Mouse (Mus musculus): ENCODE results near the gene Brd1. TPM values are rescaled to one million over a fixed set of nuclear protein-coding genes. Genes with fewer than 3 reads are reported as not detected.
"Not testable (repeated sequence)": the region's sequence is repeated elsewhere in the genome, so short reads cannot be mapped to it uniquely, and the experiment has no call there.

Brd1 gene
- polyA plus RNA-seq, 1 experiment = 2.1 TPM

- Histone ChIP-seq H3K4me1 (ENCODE audit: control insufficient read depth) (peaks cover 39% of the 10 kb centered on the region), H3K36me3 (ENCODE audit: control insufficient read depth) (peaks cover 26% of the 10 kb centered on the region), H3K27me3 (ENCODE audit: control insufficient read depth) (no peaks in the 10 kb centered on the region), H3K9me3 (ENCODE audit: control insufficient read depth, low read length) (no peaks in the 10 kb centered on the region; the same call in 1 of the 2 replicates), H3K4me3 (replicated peaks) (peak within 1 kb of the TSS; percentile 70)
- no peak for TF ChIP-seq GATA1 (IDR thresholded peaks at IDR 0.05; ENCODE audit: low read length)
- TF ChIP-seq TAL1 (IDR thresholded peaks at IDR 0.05; ENCODE audit: low read length) = no peak
These were observed 17.8 kb upstream of the Brd1 start, which contains the start of gene Zbed4 for GRCm38 (mm10) chr15:88751564-88752402. Gene Zbed4 (plus strand): TSS chr15:88751660.

DNA sequence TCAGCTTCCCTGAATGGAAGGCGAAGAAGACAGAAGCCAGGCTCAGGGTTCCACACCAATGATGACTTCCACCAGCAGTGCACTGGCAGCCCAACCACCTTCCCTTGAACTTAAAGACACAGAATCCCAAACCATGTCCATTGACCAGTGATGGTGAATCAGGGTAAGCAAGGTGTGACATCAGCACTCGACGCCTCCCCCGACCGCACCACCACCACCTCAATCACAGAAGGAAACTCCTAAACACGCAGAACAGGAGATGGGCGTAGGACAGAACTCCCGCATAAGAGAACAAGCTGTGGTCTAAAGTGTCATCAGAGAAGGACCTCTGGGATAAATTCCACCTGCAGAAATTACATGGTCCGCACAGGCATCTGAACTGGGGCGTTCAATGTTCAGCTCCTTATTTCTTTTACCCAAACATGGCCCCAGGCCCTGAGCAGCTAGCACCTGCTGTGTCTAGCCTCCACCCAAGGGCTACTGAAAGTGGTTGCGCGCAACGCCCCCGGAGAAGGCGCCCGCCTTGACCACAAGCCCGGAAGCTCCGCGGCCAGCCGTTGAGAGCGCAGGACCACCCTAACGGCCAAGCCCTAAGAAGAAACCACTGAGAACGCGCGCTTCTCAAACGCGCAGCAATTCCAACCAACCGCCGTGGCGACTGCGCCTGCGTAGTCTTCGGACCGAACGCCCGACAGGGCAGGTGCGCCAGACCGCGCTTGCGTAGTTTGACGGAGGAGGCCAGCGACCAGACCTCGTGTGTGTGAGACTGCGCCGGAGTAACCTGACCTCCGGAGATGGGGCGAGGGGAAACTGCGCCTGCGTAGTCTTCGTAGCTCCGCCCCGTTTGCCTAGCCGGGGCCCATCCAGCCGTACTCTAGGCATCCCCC is 16.9 kb upstream of the Brd1 start:
- peak overlapping the region; percentile 70 for H3K4me3 ChIP-seq (replicated peaks)
- TF ChIP-seq TAL1 (IDR thresholded peaks at IDR 0.05; ENCODE audit: low read length) (no peak), GATA1 (IDR thresholded peaks at IDR 0.05; ENCODE audit: low read length) (no peak)
- H3K27me3 ChIP-seq (ENCODE audit: control insufficient read depth) = no peaks in the 10 kb centered on the region
- peaks cover 41% of the 10 kb centered on the region for H3K4me1 ChIP-seq (ENCODE audit: control insufficient read depth)
- no peaks in the 10 kb centered on the region; the same call in 1 of the 2 replicates for H3K9me3 ChIP-seq (ENCODE audit: control insufficient read depth, low read length)
- peaks cover 19% of the 10 kb centered on the region for H3K36me3 ChIP-seq (ENCODE audit: control insufficient read depth)

DNA sequence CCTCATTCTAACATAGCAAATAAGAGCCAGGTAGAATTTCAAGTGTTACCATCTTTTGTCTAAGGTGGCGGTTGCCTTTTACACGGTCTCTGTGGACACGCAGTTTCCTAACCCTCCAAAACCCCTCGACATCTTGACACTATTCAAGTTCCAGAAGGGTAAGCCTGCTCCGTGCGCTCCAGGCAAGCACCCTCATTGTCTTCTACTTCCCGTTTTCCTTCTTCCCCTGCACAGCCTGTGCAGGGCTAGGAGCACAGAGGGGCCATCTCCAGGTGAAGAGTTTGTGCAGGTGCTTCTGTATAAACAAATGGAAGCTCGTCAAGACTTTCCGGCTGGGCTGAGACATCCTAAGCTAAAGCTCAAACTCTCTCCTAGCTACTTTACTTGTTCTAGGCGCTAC is 16.0 kb upstream of the Brd1 start:
- Histone ChIP-seq H3K9me3 (ENCODE audit: control insufficient read depth, low read length) (no peaks in the 10 kb centered on the region), H3K36me3 (ENCODE audit: control insufficient read depth) (peaks cover 10% of the 10 kb centered on the region), H3K4me1 (ENCODE audit: control insufficient read depth) (peaks cover 41% of the 10 kb centered on the region), H3K4me3 (replicated peaks) (peak overlapping the region; percentile 70), H3K27me3 (ENCODE audit: control insufficient read depth) (no peaks in the 10 kb centered on the region)
- no peak for TF ChIP-seq GATA1 (IDR thresholded peaks at IDR 0.05; ENCODE audit: low read length)
- TF ChIP-seq TAL1 (IDR thresholded peaks at IDR 0.05; ENCODE audit: low read length) = no peak

GRCm38 (mm10) chr15:88749617-88750016 is 15.6 kb upstream of the Brd1 start:
- H3K9me3 ChIP-seq (ENCODE audit: control insufficient read depth, low read length) = not testable (repeated sequence)

GRCm38 (mm10) chr15:88745926-88746325 is 11.9 kb upstream of the Brd1 start:
- H3K36me3 ChIP-seq (ENCODE audit: control insufficient read depth) = no peaks in the 10 kb centered on the region
- H3K9me3 ChIP-seq (ENCODE audit: control insufficient read depth, low read length) = no peaks in the 10 kb centered on the region
- H3K4me3 ChIP-seq (replicated peaks) = no peak overlapping the region
- peaks cover 22% of the 10 kb centered on the region for H3K4me1 ChIP-seq (ENCODE audit: control insufficient read depth)
- H3K27me3 ChIP-seq (ENCODE audit: control insufficient read depth) = peaks cover 4% of the 10 kb centered on the region
- TF ChIP-seq TAL1 (IDR thresholded peaks at IDR 0.05; ENCODE audit: low read length) (no peak), GATA1 (IDR thresholded peaks at IDR 0.05; ENCODE audit: low read length) (no peak)

More at GRCm38 (mm10) chr15:88749617-88750016, 15.6 kb upstream of the Brd1 start:
- not testable (repeated sequence) for H3K36me3 ChIP-seq (ENCODE audit: control insufficient read depth); H3K27me3 ChIP-seq (ENCODE audit: control insufficient read depth); H3K4me3 ChIP-seq (replicated peaks)
- peaks cover 38% of the 10 kb centered on the region for H3K4me1 ChIP-seq (ENCODE audit: control insufficient read depth)

DNA sequence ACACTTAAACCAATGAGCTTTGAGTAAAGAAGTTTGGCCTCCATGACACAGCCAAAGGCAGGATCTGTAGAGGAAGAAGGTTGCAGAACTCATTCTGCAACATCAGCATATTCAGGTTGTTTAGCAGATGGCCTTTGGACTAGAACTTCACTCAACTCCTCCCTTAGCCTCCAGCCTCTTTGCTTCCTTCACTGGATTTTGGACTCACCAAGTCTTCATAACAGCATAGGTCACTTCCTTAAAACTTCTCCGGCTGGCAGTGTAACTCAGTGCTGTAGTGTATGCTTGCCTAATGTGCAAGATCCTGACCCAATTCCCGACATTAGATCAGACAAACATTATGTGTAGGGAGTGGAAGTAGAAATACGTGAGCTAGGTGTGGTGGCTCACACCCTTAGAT is 11.3 kb upstream of the Brd1 start:
- H3K4me3 ChIP-seq (replicated peaks) = no peak overlapping the region
- peaks cover 16% of the 10 kb centered on the region for H3K4me1 ChIP-seq (ENCODE audit: control insufficient read depth)
- TF ChIP-seq GATA1 (IDR thresholded peaks at IDR 0.05; ENCODE audit: low read length) (no peak), TAL1 (IDR thresholded peaks at IDR 0.05; ENCODE audit: low read length) (no peak)
- H3K27me3 ChIP-seq (ENCODE audit: control insufficient read depth) = peaks cover 4% of the 10 kb centered on the region
- H3K9me3 ChIP-seq (ENCODE audit: control insufficient read depth, low read length) = no peaks in the 10 kb centered on the region
- H3K36me3 ChIP-seq (ENCODE audit: control insufficient read depth) = no peaks in the 10 kb centered on the region

- not testable (repeated sequence) for H3K27me3 ChIP-seq (ENCODE audit: control insufficient read depth); H3K4me1 ChIP-seq (ENCODE audit: control insufficient read depth); H3K9me3 ChIP-seq (ENCODE audit: control insufficient read depth, low read length); H3K36me3 ChIP-seq (ENCODE audit: control insufficient read depth); H3K4me3 ChIP-seq (replicated peaks)
These were observed 9.3 kb upstream of the Brd1 start for GRCm38 (mm10) chr15:88743371-88743770.

DNA sequence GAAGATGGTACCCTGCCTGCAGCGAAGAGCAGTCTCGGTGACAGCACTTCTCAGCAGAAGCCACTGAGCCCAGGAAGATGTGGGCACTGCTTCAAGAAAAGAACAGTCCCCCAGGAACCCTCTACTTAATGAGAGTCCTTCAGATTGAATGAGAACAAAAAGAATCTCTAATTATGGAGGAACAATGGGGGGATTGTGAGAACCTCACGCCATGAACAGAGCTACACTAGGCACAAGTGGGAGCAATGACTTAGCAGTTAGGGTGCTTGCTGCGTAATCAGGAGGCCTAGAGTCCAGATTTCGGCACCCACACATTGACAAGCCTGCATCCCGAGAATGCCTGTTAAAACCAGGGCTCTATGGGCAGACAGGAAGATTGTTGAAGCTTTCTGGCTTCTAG is 7.3 kb upstream of the Brd1 start:
- H3K4me1 ChIP-seq (ENCODE audit: control insufficient read depth) = peaks cover 9% of the 10 kb centered on the region
- no peaks in the 10 kb centered on the region for H3K36me3 ChIP-seq (ENCODE audit: control insufficient read depth)
- H3K27me3 ChIP-seq (ENCODE audit: control insufficient read depth) = peaks cover 4% of the 10 kb centered on the region
- TF ChIP-seq GATA1 (IDR thresholded peaks at IDR 0.05; ENCODE audit: low read length) = no peak
- TF ChIP-seq TAL1 (IDR thresholded peaks at IDR 0.05; ENCODE audit: low read length) = no peak
- H3K9me3 ChIP-seq (ENCODE audit: control insufficient read depth, low read length) = no peaks in the 10 kb centered on the region
- no peak overlapping the region for H3K4me3 ChIP-seq (replicated peaks)

DNA sequence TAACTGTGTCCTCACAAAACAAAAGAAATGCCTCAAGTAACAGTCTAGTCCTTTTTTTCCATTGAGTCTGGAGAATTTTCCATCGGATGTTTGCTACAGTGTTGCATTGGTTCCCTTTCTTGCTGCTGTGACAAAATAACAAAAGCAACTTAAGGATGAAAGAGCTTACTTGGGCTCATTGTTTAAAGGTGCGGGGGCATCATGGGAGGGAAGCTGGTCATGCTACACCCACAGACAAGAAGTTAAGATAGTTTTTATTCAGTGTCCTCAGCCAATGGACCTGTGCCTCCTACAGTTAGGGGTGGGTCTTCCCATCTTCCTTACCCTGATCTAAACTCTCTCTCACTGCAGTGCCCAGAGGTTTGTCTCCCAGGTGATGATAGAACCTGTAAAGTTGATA is 4.4 kb upstream of the Brd1 start:
- TF ChIP-seq GATA1 (IDR thresholded peaks at IDR 0.05; ENCODE audit: low read length) = no peak
- no peak for TF ChIP-seq TAL1 (IDR thresholded peaks at IDR 0.05; ENCODE audit: low read length)
- H3K4me3 ChIP-seq (replicated peaks) = no peak overlapping the region
- peaks cover 12% of the 10 kb centered on the region for H3K4me1 ChIP-seq (ENCODE audit: control insufficient read depth)
- no peaks in the 10 kb centered on the region for H3K36me3 ChIP-seq (ENCODE audit: control insufficient read depth)
- H3K9me3 ChIP-seq (ENCODE audit: control insufficient read depth, low read length) = no peaks in the 10 kb centered on the region
- H3K27me3 ChIP-seq (ENCODE audit: control insufficient read depth) = peaks cover 4% of the 10 kb centered on the region
